Mouse (Mus musculus) midbrain, embryonic 12.5 days (tissue): ENCODE data around the gene Srsf6. TPM values are rescaled to one million over a fixed set of nuclear protein-coding genes. Genes with fewer than 3 reads are reported as not detected.
"Not testable (repeated sequence)": the region's sequence is repeated elsewhere in the genome, so short reads cannot be mapped to it uniquely, and the experiment has no call there.

ENCODE experiments used
- ATAC-seq: fragments of 200-750 bp; cut with Nextera tagmentation; 2 replicates; pipeline ENCODE4 v1.8.0; 2017; ENCODE audit warnings: low read depth, moderate TSS enrichment, moderate library complexity; ENCODE audit not compliant: low FRiP score
- H3K27ac ChIP-seq: fragments of 300-500 bp; sonication (generic); replicated peaks from 2 replicates; pipeline ENCODE4 v1.5.1; 2016; ENCODE audit warnings: mild to moderate bottlenecking
- H3K27me3 ChIP-seq: fragments of 300-500 bp; sonication (generic); 2 replicates; pipeline ENCODE4 v1.6.1; 2016; ENCODE audit warnings: mild to moderate bottlenecking
- H3K36me3 ChIP-seq: fragments of 300-500 bp; sonication (generic); 2 replicates; pipeline ENCODE4 v1.6.1; 2016
- H3K4me1 ChIP-seq: fragments of 300-500 bp; sonication (generic); 2 replicates; pipeline ENCODE4 v1.6.1; 2016
- H3K4me2 ChIP-seq: fragments of 300-500 bp; sonication (generic); replicated peaks from 2 replicates; pipeline ENCODE4 v1.6.1; 2016; ENCODE audit warnings: mild to moderate bottlenecking, moderate library complexity
- H3K4me3 ChIP-seq: fragments of 300-500 bp; sonication (generic); 2 replicates; pipeline ENCODE4 v1.5.1; 2016; ENCODE audit warnings: mild to moderate bottlenecking
- H3K9ac ChIP-seq: fragments of 300-500 bp; sonication (generic); replicated peaks from 2 replicates; pipeline ENCODE4 v1.6.1; 2016; ENCODE audit warnings: mild to moderate bottlenecking, moderate library complexity
- H3K9me3 ChIP-seq: fragments of 300-500 bp; sonication (generic); 2 replicates; pipeline ENCODE4 v1.6.1; 2016; ENCODE audit warnings: mild to moderate bottlenecking
- WGBS: fragments of 180-500 bp; shearing (Covaris S2); methylation state at CpG from one replicate; pipeline ENCODE4 v1.1.7; 2016; 5-methylcytosine and 5-hydroxymethylcytosine counted together
- polyA plus RNA-seq: library from polyadenylated mRNA; unstranded; fragments of >200 nt; fragmentation: Nextera tagmentation; extraction: Ambion mirVana; gene quantifications from 2 replicates; pipeline ENCODE4 v1.2.1, GENCODE M21; 2016

The Srsf6 gene
- polyA plus RNA-seq = 245 and 267 TPM in 2 replicates

DNA sequence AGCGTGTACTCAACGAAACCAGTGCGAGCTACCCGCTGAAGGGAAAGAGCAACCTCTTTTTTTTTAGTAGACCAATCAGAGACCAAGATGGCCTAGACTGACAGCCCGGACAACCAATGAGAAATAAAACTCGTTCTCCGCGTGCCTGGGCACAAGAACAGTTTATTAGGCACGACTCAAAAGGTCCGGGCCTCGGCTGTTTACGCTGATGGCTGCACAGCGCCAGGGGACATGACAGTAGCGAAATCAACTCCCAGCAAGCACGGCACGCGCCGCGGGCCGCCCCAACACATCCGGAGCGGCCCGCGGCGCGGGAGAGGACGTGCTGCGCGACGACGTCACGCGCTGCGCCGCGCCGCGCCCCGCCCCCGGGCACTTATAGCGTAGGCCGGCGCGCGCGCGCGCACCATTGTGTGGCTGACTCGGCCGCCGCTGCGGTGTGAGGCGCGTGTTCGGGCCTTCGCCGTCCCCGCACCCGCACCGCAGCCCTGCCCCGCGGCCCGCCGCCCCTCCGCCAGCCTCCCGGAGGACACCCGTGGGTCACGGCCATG, at the start of gene Srsf6:
TSS of gene Srsf6 (plus strand) at position 406 of the 551 bp plus-strand sequence.
- no peaks in the 10 kb centered on the region for H3K9me3 ChIP-seq
- H3K4me1 ChIP-seq = peaks cover 18% of the 10 kb centered on the region
- H3K27ac ChIP-seq = peak within 1 kb of the TSS; percentile 98
- peaks cover 34% of the 10 kb centered on the region for H3K36me3 ChIP-seq
- peak within 1 kb of the TSS; percentile 100 for H3K9ac ChIP-seq
- ATAC-seq = peak; percentile 91
- peaks cover 8% of the 10 kb centered on the region for H3K27me3 ChIP-seq
- H3K4me2 ChIP-seq = peak within 1 kb of the TSS; percentile 82
- WGBS = under 1% methylated on average over 67 of the region's 68 CpGs
- H3K4me3 ChIP-seq = peak within 1 kb of the TSS; percentile 99

DNA sequence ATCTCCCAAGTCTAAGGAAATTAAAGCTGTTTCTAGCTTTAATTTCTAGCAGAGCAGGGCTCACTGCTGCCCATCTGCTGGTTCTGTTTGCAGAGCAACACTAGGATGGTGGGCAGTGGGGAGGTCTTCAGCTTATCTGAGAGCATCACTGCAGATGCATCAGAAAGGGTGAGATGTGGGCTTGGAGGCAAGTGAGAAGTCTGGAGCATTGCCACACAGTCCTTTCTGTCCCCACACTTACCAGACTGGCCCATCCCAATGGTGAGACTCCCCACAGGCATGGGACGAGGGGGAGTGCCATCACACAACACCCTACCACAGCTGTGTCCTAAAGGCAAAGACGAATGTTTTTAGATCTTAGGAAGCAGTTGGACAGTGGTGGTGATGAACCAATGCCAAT, 47.2 kb upstream of the Srsf6 start:
- Histone ChIP-seq H3K4me1 (no peaks in the 10 kb centered on the region), H3K9me3 (no peaks in the 10 kb centered on the region), H3K27ac (no peak overlapping the region), H3K9ac (no peak overlapping the region), H3K36me3 (no peaks in the 10 kb centered on the region), H3K4me3 (no peak overlapping the region), H3K4me2 (no peak overlapping the region), H3K27me3 (no peaks in the 10 kb centered on the region)
- WGBS = 64% methylated on average over 2 of the region's 2 CpGs
- ATAC-seq = no peak

DNA sequence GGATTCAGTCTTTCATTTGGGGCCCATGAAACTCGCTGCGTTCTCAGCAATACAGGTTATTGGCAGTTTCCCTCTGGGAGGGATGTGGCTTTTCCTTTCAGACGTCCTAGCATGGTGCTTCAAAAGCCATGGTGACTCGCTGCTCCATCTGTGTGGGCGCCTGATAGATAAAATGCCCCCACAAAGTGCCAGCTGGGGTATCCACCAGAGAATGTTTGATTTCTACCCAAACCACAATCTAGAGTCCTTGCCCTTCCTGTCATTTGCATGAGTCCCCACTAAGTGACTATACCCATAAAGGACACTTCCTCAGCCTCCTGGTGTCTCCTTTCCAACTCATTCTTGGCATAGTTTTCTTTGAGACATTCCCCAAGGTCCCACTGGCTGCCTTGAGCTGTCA, 44.2 kb upstream of the Srsf6 start:
- no peaks in the 10 kb centered on the region for H3K9me3 ChIP-seq
- no peak overlapping the region for H3K27ac ChIP-seq
- 83% methylated on average over 5 of the region's 5 CpGs for WGBS
- H3K4me2 ChIP-seq = no peak overlapping the region
- ATAC-seq = no peak
- no peak overlapping the region for H3K9ac ChIP-seq
- H3K4me3 ChIP-seq = no peak overlapping the region
- H3K27me3 ChIP-seq = no peaks in the 10 kb centered on the region
- H3K4me1 ChIP-seq = no peaks in the 10 kb centered on the region
- no peaks in the 10 kb centered on the region for H3K36me3 ChIP-seq

DNA sequence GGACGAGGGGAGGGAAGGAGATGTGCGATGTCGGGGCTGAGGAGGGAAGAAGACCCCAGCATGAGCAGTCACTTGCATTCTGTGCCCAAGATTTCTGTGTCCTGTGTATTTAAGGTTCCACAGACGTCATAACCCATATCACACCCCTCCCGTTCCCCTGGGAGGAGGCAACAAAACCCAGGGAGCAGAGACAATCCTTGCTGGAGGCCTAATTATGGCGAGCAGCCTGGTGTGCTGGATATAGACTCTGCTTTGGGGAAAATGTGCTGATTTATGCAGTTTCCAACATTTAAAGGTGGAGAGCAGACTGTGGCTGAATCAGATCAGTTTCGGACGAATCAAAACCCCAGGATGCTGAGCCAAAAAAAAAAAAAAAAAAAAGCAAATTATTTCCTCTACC, 42.7 kb upstream of the Srsf6 start:
- no peak for ATAC-seq
- Histone ChIP-seq H3K9ac (no peak overlapping the region), H3K4me1 (no peaks in the 10 kb centered on the region), H3K36me3 (no peaks in the 10 kb centered on the region), H3K27me3 (no peaks in the 10 kb centered on the region), H3K9me3 (no peaks in the 10 kb centered on the region), H3K4me3 (no peak overlapping the region), H3K4me2 (no peak overlapping the region), H3K27ac (no peak overlapping the region)
- WGBS = 82% methylated on average over 8 of the region's 8 CpGs

DNA sequence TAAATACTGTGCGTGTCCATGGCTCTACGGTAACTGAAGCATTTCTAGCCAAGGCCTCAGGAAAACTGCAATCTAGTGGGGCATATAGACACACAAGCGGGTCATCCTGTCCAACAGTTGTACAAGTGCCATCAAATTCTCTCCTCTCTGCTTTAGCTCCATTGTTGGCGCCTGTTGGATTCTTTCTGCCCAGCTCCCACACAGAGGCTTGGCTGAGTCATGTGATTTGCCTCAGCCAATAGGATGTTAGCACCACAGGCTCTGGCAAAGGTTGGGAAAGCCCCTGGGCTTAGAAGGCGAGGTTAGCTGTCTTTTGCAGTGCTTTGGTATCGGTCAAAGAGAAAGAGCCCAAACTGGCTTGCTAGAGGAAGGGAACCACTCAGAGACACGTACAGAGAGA, 42.1 kb upstream of the Srsf6 start:
- no peaks in the 10 kb centered on the region for H3K27me3 ChIP-seq
- H3K9me3 ChIP-seq = no peaks in the 10 kb centered on the region
- H3K4me1 ChIP-seq = no peaks in the 10 kb centered on the region
- H3K36me3 ChIP-seq = no peaks in the 10 kb centered on the region
- H3K9ac ChIP-seq = no peak overlapping the region
- H3K27ac ChIP-seq = no peak overlapping the region
- H3K4me3 ChIP-seq = no peak overlapping the region
- ATAC-seq = peak; percentile 47; the same call in 1 of the 2 replicates
- no peak overlapping the region for H3K4me2 ChIP-seq
- 73% methylated on average over 7 of the region's 7 CpGs for WGBS

DNA sequence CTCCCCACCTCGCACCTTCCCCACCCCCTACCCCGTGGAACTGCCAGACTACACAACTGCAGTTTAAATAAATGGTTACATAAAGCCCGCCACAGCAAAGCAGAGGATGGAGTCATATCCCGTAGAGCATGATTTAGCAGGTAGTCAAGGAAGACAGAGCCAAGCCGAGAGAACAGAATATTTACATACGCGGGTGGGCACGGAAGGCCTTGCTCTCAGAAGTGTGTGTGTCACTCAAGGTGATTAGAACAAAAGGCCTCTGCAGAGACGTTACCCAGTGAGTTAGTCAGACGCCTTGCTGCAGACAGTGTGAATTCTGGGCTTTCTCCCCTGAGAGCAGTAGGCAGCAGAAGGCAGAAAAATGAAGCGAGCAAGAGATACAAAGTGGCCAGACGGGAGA, 41.6 kb upstream of the Srsf6 start:
- Histone ChIP-seq H3K36me3 (no peaks in the 10 kb centered on the region), H3K4me3 (no peak overlapping the region), H3K27me3 (no peaks in the 10 kb centered on the region), H3K4me2 (no peak overlapping the region), H3K9me3 (no peaks in the 10 kb centered on the region), H3K27ac (no peak overlapping the region), H3K4me1 (no peaks in the 10 kb centered on the region), H3K9ac (no peak overlapping the region)
- 0 out of 2 replicates have a peak, but pooled peaks have one; percentile 2 for ATAC-seq
- 85% methylated on average over 12 of the region's 12 CpGs for WGBS

DNA sequence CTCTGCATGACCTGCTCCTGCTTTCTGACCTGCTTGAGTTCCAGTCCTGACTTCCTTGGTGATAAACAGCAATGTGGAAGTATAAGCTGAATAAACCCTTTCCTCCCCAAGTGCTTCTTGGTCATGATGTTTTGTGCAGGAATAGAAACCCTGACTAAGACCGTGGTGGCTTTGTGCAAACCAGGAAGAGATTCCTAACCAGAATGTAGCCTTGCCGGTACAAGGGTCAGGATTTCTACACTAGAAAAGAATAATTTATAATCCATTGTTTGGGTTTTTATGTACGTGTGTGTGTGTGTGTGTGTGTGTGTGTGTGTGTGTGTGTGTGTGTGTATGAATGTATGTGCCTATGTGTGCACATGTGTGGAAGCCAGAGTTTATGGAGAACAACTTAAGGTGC, 38.3 kb upstream of the Srsf6 start:
- H3K27me3 ChIP-seq, ATAC-seq, H3K4me3 ChIP-seq, H3K4me1 ChIP-seq, H3K9ac ChIP-seq, H3K4me2 ChIP-seq, H3K27ac ChIP-seq, H3K9me3 ChIP-seq, H3K36me3 ChIP-seq: not testable (repeated sequence)
- 87% methylated on average over 3 of the region's 3 CpGs for WGBS

DNA sequence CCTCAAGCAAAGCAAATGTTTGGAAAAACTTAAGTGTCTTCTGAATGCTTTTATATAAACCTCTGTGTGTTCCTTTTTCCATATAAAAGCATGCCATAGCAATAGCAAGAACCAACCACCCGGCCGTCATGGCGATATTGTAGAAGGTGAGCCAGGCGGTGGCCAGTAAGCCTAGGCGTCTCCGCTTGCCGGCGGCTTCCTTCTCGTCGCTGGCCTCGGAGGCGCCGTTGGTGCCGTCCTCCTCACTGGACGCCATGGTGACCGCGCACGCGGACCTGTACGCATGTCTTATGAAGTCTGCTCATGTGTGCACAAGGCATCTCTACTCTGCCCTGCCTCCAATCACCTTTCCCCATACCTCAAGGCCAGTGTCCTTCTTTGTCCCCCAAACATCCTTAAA, 32.1 kb upstream of the Srsf6 start:
- H3K36me3 ChIP-seq, H3K27me3 ChIP-seq, H3K9me3 ChIP-seq, H3K4me3 ChIP-seq, H3K27ac ChIP-seq, ATAC-seq, H3K9ac ChIP-seq, H3K4me2 ChIP-seq: not testable (repeated sequence)
- WGBS = 91% methylated on average over 20 of the region's 20 CpGs
- H3K4me1 ChIP-seq = peaks cover 10% of the 10 kb centered on the region

DNA sequence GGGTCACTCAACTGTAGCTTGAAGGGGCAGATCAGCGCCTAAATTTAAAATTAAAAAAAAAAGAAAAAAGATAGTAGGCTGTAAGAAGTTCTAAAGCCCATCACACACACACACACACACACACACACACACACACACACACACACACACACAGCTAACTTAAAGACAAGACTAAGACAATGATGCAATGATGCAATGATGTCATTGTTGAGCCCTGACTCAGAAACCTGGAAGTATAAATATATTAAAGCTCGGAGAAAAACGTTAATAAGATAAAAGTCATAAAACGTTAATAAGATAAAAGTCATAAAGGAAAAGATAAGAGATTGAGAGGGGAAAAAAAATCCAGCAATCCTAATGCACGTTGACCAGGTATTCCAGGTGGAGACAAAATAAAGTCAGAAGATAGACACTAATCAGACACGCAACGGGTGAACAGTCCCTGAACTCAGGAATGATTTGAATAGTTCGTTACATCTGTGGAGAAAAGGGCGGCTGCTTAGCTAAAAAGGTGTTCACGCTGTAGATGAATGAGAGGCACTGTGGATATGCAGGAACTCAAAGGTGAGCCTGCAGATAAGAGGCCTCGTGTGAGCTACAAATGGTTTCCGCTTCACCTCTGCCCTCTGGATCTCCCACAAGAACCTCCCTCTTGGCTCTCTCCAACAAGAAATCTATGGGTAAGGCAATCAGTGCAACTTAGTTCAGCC, 31.3 kb upstream of the Srsf6 start:
- H3K4me1 ChIP-seq = peaks cover 10% of the 10 kb centered on the region
- WGBS = 72% methylated on average over 12 of the region's 12 CpGs
- no peak for ATAC-seq
- 0 out of 2 replicates have a peak overlapping the region, but pooled peaks have one; percentile 9 for H3K4me2 ChIP-seq
- H3K9me3 ChIP-seq = no peaks in the 10 kb centered on the region
- H3K27me3 ChIP-seq = no peaks in the 10 kb centered on the region
- 0 out of 2 replicates have a peak overlapping the region, but pooled peaks have one; percentile 32 for H3K27ac ChIP-seq
- H3K36me3 ChIP-seq = no peaks in the 10 kb centered on the region
- H3K4me3 ChIP-seq = no peak overlapping the region
- H3K9ac ChIP-seq = no peak overlapping the region

DNA sequence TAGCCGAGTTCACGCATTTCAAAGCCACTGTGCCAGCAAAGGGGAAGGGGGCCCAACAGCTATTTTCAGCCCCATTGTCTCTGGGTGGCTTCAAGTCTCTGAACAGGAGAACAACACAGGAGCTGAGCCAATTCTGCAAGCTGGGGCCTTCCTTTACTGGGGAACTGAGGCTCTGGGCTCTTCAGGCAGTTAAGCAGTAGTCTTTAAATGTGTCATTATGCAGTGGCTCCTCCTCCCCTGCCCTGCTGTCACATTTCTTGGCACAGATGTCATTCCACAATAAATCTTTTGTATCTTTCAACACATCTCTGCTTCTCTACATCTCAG, 30.8 kb upstream of the Srsf6 start:
- no peak for ATAC-seq
- Histone ChIP-seq H3K4me1 (peaks cover 10% of the 10 kb centered on the region), H3K27me3 (no peaks in the 10 kb centered on the region), H3K27ac (0 out of 2 replicates have a peak overlapping the region, but pooled peaks have one; percentile 32), H3K4me2 (0 out of 2 replicates have a peak overlapping the region, but pooled peaks have one; percentile 9), H3K36me3 (no peaks in the 10 kb centered on the region), H3K9ac (no peak overlapping the region), H3K4me3 (no peak overlapping the region), H3K9me3 (no peaks in the 10 kb centered on the region)
- 7% methylated on average over 2 of the region's 2 CpGs for WGBS

DNA sequence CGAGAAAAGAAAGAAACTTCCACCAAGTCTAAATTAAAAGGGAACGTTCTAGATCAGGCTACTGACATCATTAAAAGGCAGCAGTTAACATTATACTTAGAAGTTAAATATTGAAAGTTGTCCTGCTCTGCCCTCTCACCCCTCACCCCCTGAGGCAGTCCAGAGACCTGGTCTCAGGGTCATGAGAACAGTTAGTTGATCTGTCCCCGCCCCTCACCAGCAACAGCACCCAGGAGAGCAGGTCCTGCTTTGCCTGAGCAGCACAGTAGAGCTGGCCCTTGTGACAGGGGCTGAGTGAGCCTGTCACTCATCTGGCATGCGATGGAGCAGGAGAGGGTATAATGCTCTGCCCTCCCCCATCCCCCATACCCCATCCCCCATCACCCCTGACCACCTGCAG, 25.4 kb upstream of the Srsf6 start:
- Histone ChIP-seq H3K27ac (no peak overlapping the region), H3K9ac (no peak overlapping the region), H3K27me3 (no peaks in the 10 kb centered on the region), H3K36me3 (no peaks in the 10 kb centered on the region), H3K4me1 (peaks cover 5% of the 10 kb centered on the region), H3K4me2 (no peak overlapping the region), H3K4me3 (no peak overlapping the region), H3K9me3 (no peaks in the 10 kb centered on the region)
- 85% methylated on average over 4 of the region's 4 CpGs for WGBS
- ATAC-seq = no peak

DNA sequence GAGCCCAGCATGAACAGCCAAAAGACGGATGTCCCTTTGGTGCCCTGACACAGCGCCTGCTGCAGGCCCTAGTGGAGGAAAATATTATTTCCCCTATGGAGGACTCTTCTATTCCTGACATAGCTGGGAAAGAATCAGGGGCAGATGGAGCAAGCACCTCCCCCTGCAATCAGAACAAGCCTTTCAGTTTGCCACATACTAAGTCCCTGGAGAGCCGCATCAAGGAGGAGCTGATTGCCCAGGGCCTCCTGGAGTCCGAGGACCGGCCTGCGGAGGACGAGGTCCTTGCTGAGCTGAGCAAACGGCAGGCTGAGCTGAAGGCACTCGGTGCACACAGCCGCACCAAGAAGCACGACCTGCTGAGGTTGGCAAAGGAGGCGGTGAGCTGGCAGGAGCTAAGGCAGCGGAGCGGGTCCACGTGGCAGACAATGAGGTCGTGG, 23.3 kb upstream of the Srsf6 start:
- no peak overlapping the region for H3K9ac ChIP-seq
- H3K4me1 ChIP-seq = peaks cover 5% of the 10 kb centered on the region
- no peaks in the 10 kb centered on the region for H3K9me3 ChIP-seq
- H3K27ac ChIP-seq = no peak overlapping the region
- no peaks in the 10 kb centered on the region for H3K36me3 ChIP-seq
- WGBS = 53% methylated on average over 16 of the region's 16 CpGs
- H3K4me3 ChIP-seq = no peak overlapping the region
- ATAC-seq = no peak
- H3K27me3 ChIP-seq = no peaks in the 10 kb centered on the region
- no peak overlapping the region for H3K4me2 ChIP-seq
